Mouse (Mus musculus) liver, embryonic 16.5 days (tissue): ENCODE data around the gene Fbl. TPM values are rescaled to one million over a fixed set of nuclear protein-coding genes. Genes with fewer than 3 reads are reported as not detected.

Source experiments
- ATAC-seq: fragments of 200-750 bp; cut with Nextera tagmentation; 2 replicates; pipeline ENCODE4 v1.8.0; 2017; ENCODE audit warnings: low read depth, mild to moderate bottlenecking, moderate number of reproducible peaks, moderate library complexity
- H3K27ac ChIP-seq: fragments of 300-500 bp; sonication (generic); 2 replicates; pipeline ENCODE4 v1.5.1; 2014; ENCODE audit warnings: mild to moderate bottlenecking, low read length
- H3K27me3 ChIP-seq: fragments of 300-500 bp; sonication (generic); 2 replicates; pipeline ENCODE4 v1.6.1; 2014; ENCODE audit warnings: low read depth, low read length, mixed read lengths; ENCODE audit not compliant: control insufficient read depth, insufficient read depth
- H3K36me3 ChIP-seq: fragments of 300-500 bp; sonication (generic); 2 replicates; pipeline ENCODE4 v1.6.1; 2014; ENCODE audit warnings: mild to moderate bottlenecking; ENCODE audit not compliant: control insufficient read depth, insufficient read depth
- H3K4me1 ChIP-seq: fragments of 300-500 bp; sonication (generic); 2 replicates; pipeline ENCODE4 v1.6.1; 2014; ENCODE audit warnings: low read depth, low read length, mixed read lengths; ENCODE audit not compliant: control insufficient read depth
- H3K4me2 ChIP-seq: fragments of 300-500 bp; sonication (generic); 2 replicates; pipeline ENCODE4 v1.6.1; 2014; ENCODE audit warnings: low read depth, low read length, mixed read lengths
- H3K4me3 ChIP-seq: fragments of 300-500 bp; sonication (generic); 2 replicates; pipeline ENCODE4 v1.5.1; 2014; ENCODE audit warnings: low read depth, mild to moderate bottlenecking, low read length
- H3K9ac ChIP-seq: fragments of 300-500 bp; sonication (generic); 2 replicates; pipeline ENCODE4 v1.6.1; 2014; ENCODE audit warnings: low read depth, low read length
- H3K9me3 ChIP-seq: fragments of 300-500 bp; sonication (generic); replicated peaks from 2 replicates; pipeline ENCODE4 v1.6.1; 2016; ENCODE audit warnings: low read length; ENCODE audit not compliant: control insufficient read depth
- WGBS: fragments of 180-500 bp; shearing (Covaris S2); extraction: QIAGEN DNeasy Blood & Tissue Kit; methylation state at CpG from one replicate; pipeline ENCODE4 v1.1.7; 2014; ENCODE audit not compliant: insufficient replicate concordance; 5-methylcytosine and 5-hydroxymethylcytosine counted together
- polyA plus RNA-seq: library from polyadenylated mRNA; unstranded; fragments of >200 nt; fragmentation: Nextera tagmentation; extraction: Ambion mirVana; gene quantifications from 2 replicates; pipeline ENCODE4 v1.2.1, GENCODE M21; 2015

Fbl gene
- polyA plus RNA-seq, 1 experiment from 2014 or later: 39.7 TPM

DNA sequence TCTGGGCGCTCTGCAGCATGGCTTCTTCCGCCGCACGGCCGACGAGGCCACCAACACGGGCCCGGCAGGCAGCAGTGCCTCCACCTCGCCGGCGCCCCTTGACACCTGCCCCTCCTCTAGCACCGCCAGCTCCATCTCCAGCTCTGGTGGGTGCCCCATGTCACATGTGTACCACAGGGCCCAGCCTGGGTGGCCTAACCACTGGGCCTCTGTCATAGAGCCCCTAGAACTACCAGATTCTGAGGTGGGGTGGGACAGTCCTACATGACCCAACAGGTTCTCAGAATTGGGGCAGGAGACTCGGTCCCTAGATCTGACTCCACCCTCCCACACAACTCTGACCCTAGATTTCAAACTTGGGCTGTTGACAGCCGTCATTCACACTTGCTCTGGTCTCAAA is 16.4 kb downstream of the Fbl start:
- no peak for ATAC-seq
- no peak overlapping the region for H3K27ac ChIP-seq
- H3K4me3 ChIP-seq: no peak overlapping the region
- 86% methylated on average over 14 of the region's 14 CpGs for WGBS
- peaks cover 45% of the 10 kb centered on the region for H3K36me3 ChIP-seq
- H3K9me3 ChIP-seq: no peaks in the 10 kb centered on the region
- peaks cover 7% of the 10 kb centered on the region for H3K4me1 ChIP-seq
- H3K9ac ChIP-seq: no peak overlapping the region
- H3K4me2 ChIP-seq: no peak overlapping the region
- no peaks in the 10 kb centered on the region for H3K27me3 ChIP-seq

DNA sequence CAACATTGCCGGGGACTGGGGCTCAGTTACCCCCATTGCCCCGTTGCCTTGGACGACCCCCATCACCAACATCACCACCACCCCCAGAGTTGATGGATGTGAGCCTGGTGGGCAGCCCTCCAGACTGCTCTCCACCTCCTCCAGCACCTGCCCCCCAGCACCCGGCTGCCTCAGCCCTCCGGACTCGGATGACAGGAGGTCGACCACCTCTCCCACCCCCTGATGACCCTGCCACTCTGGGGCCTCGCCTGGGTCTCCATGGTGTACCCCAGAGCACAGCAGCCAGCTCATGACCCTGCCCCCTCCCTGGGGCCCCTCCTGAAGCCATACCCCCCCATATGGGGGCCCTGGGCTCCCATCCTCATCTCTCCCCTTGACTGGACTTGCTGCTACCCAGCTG is 17.1 kb downstream of the Fbl start:
- peaks cover 42% of the 10 kb centered on the region for H3K36me3 ChIP-seq

DNA sequence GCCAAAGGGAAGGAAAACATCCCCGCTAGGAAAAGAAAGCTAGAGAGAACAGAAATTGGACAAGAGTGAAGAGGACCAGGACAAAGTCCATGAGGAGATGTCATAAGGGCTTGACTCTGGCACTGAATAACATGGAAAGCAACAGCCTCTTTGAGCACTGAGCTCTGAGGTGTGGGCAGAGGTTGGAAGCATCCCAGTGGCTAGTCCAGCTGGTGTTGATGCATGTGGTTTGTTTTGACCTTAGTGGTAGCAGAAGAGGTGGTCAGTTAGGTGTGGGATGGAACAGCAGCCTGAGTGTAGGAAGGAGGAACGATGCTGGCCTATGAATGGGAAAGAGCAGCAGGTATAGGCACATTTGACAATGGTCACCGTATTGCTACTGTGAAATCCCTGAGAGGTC is 22.0 kb downstream of the Fbl start:
- no peak for ATAC-seq
- WGBS: 87% methylated on average over 3 of the region's 3 CpGs
- no peaks in the 10 kb centered on the region for H3K4me1 ChIP-seq
- no peaks in the 10 kb centered on the region for H3K27me3 ChIP-seq
- no peak overlapping the region for H3K4me2 ChIP-seq
- no peak overlapping the region for H3K9ac ChIP-seq
- no peak overlapping the region for H3K4me3 ChIP-seq
- no peak overlapping the region for H3K27ac ChIP-seq
- H3K9me3 ChIP-seq: no peaks in the 10 kb centered on the region
- peaks cover 6% of the 10 kb centered on the region for H3K36me3 ChIP-seq

More for the DNA sequence above, 17.1 kb downstream of the Fbl start:
- H3K4me1 ChIP-seq: no peaks in the 10 kb centered on the region; the same call in 1 of the 2 replicates
- no peaks in the 10 kb centered on the region for H3K27me3 ChIP-seq
- no peak overlapping the region for H3K27ac ChIP-seq
- no peak overlapping the region for H3K4me3 ChIP-seq
- 81% methylated on average over 8 of the region's 8 CpGs for WGBS
- H3K9me3 ChIP-seq: no peaks in the 10 kb centered on the region
- H3K9ac ChIP-seq: no peak overlapping the region
- no peak for ATAC-seq
- H3K4me2 ChIP-seq: no peak overlapping the region

DNA sequence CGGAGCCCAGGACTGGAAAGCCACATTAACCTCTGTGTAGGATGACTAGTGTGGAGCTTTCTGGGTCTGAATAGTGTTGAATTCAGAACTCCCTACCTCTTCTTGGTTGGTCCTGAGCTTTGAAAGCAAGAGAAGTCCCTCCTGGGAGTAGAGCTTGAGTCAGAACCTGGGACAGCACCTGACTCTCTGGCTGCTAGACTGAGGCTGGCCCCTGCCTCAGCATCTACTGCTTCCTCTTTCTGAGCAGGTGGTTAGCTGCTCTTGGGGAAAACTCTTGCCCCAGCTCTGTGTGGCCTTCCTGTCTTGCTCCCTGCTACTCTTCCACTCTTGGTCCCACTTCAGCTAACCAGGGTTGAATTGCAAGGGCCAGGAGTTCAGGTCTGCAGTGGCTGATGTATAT is 22.4 kb downstream of the Fbl start:
- ATAC-seq: no peak
- Histone ChIP-seq H3K36me3 (peaks cover 3% of the 10 kb centered on the region; the same call in 1 of the 2 replicates), H3K4me2 (no peak overlapping the region), H3K27ac (no peak overlapping the region), H3K9me3 (no peaks in the 10 kb centered on the region), H3K4me1 (no peaks in the 10 kb centered on the region), H3K27me3 (no peaks in the 10 kb centered on the region), H3K9ac (no peak overlapping the region), H3K4me3 (no peak overlapping the region)
- WGBS: 83% methylated on average over 1 of the region's 1 CpGs

DNA sequence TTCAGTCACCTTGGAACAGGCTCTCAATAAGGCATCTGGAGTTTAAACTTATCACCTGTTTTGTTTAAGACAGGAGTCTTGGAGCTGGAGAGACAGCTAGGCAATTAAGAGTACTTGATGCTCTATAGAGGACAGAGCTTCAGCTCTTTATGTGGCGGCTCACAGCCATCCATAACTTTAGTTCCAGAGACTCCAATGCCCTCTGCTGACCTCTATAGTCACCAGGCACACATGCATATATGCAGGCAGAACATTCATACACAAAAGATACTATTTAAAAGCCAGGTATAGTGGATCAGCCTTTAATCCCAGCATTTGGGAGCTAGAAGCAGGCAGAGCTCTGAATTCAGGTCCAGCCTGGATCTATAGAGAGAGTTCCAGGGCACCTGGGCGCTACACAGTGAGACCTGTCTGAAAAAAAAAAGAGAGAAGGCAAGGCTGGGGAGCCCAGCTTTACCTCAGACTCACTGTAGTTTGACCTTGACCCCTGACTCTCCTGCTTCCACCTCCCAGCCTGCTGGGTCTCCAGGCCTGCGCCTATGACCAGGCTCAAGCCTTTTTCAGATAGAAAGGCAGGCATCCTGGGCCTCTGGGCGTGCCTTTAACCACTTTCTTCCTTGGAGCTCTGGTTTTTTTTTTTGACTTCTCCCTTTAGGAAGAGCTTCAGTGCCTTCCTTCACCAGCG is 26.0 kb downstream of the Fbl start:
- no peak for ATAC-seq
- no peak overlapping the region for H3K9ac ChIP-seq
- no peaks in the 10 kb centered on the region for H3K27me3 ChIP-seq
- H3K36me3 ChIP-seq: no peaks in the 10 kb centered on the region
- WGBS: 66% methylated on average over 5 of the region's 5 CpGs
- H3K4me1 ChIP-seq: no peaks in the 10 kb centered on the region
- no peak overlapping the region for H3K27ac ChIP-seq
- no peaks in the 10 kb centered on the region for H3K9me3 ChIP-seq
- H3K4me3 ChIP-seq: no peak overlapping the region
- H3K4me2 ChIP-seq: no peak overlapping the region

DNA sequence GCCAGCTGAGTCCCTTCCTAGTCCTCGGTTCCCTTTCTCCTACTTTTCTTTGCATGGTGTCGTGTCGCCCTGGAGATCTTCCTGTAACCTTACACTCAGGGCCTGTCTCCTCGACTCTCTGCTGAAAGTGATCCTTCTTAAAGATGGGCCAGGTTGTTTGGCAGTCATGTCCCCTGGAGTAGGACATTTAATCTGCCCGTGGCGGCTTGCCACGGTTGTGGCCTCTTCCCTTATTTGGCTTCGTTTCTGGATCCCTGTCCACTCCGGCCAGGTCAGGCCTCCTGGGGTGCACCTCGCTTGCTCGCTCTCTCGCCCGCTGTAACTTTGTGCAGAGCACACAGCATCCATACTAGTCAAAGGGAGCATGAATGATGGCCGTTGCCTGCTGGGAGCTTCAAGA is 27.0 kb downstream of the Fbl start:
- Histone ChIP-seq H3K27me3 (no peaks in the 10 kb centered on the region), H3K9ac (no peak overlapping the region), H3K4me3 (no peak overlapping the region), H3K36me3 (no peaks in the 10 kb centered on the region), H3K4me2 (no peak overlapping the region), H3K4me1 (no peaks in the 10 kb centered on the region), H3K9me3 (no peaks in the 10 kb centered on the region), H3K27ac (no peak overlapping the region)
- WGBS: 79% methylated on average over 14 of the region's 14 CpGs
- no peak for ATAC-seq

DNA sequence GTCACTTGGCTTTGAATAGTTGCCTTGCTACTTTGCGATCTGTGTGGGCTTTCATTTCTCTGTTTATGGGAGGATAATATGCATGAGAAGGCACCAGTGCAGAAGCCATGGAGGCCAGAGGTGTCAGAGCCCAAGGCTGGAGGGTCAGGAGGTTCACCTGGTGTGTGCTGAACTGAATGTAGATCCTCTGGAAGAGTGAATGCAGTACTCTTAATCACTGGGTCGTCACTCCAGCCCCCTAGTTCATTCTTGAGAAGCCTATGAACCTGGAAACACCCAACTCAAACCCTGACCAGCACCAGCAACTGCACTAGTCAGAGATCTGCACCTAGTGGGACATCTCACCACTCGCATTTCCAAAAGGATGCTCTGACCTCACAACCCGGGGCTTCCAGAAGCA is 29.5 kb downstream of the Fbl start:
- Histone ChIP-seq H3K9me3 (no peaks in the 10 kb centered on the region), H3K36me3 (no peaks in the 10 kb centered on the region), H3K9ac (no peak overlapping the region), H3K27me3 (no peaks in the 10 kb centered on the region), H3K4me3 (no peak overlapping the region), H3K4me2 (no peak overlapping the region), H3K4me1 (no peaks in the 10 kb centered on the region), H3K27ac (no peak overlapping the region)
- WGBS: 54% methylated on average over 4 of the region's 4 CpGs
- no peak for ATAC-seq

DNA sequence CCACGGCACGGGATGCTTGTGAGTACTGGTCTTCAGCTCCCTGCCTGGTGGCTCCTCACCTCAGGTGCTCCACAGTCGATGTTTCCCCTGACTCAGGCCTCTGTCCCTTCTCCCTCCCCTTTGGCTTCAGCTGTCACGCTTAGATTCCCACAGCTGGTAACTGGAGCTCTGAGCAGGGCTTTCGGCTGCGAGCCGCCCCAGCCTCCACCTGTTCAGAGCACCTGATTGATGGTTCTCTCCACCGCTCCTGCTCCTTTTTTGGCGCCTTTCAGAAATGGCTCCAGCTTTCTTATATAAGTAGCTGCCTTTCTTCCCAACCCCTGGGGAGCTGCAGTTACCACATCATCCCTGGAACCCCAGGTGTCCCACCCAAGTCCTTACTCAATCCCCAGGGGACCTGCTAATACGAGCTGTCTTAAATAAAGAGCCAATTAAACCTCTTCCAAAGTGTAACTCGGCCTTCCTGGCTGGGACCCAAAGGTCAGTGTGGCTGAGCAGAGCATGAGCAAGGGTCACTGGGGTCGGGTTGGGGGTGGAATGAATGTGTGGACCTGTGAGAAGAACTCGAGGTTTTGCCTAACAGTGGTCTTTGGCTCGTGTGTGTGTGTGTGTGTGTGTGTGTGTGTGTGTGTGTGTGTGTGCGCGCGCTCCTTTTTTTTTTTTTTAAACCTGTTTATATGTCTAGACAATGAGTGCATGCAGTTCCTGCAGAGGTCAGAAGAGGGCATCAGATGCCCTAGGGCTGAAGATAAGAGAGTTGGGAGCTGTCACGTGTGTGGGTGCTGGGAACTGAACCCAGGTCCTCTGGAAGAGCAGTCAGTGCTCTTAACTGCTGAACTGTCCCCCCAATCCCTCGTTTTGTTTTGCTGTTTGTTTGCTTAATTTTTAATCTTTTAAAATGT is 33.9 kb downstream of the Fbl start:
- no peaks in the 10 kb centered on the region for H3K36me3 ChIP-seq
- H3K27ac ChIP-seq: no peak overlapping the region
- no peaks in the 10 kb centered on the region for H3K27me3 ChIP-seq
- peak; percentile 65 for ATAC-seq
- H3K4me3 ChIP-seq: no peak overlapping the region
- no peaks in the 10 kb centered on the region for H3K4me1 ChIP-seq
- WGBS: 57% methylated on average over 19 of the region's 19 CpGs
- no peak overlapping the region for H3K4me2 ChIP-seq
- no peaks in the 10 kb centered on the region for H3K9me3 ChIP-seq
- H3K9ac ChIP-seq: no peak overlapping the region

DNA sequence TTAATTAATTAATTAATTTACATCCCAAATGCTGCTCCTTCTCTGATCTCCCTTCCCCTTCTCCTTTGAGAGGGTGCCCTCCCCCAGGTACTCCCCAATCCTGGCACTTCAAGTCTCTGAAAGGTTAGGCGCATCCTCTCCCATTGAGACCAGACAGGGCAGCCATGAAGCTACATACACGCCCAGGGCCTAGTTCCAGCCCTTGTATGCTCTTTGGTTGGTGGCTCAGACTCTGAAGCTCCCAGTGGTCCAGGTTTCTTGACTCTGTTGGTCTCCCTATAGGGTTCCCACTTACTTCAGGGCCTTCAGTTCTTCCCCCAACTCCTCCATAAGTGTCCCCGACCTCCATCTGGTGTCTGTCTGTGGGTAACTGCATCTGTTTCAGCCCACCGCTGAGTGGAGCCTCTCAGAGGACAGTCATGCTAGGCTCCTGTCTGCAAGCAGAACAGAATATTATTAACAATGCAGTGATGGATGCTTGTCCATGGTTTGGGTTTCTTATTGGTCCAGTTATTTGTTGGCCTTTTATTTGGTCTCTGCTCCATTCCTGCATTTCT is 36.6 kb downstream of the Fbl start:
- no peak overlapping the region for H3K9ac ChIP-seq
- WGBS: 58% methylated on average over 4 of the region's 4 CpGs
- no peak overlapping the region for H3K4me3 ChIP-seq
- H3K27me3 ChIP-seq: no peaks in the 10 kb centered on the region
- no peak overlapping the region for H3K27ac ChIP-seq
- no peaks in the 10 kb centered on the region for H3K4me1 ChIP-seq
- ATAC-seq: no peak
- no peaks in the 10 kb centered on the region for H3K9me3 ChIP-seq
- H3K4me2 ChIP-seq: no peak overlapping the region
- no peaks in the 10 kb centered on the region for H3K36me3 ChIP-seq
